Mouse (Mus musculus): ENCODE data around the gene Lrrc74a. TPM values are rescaled to one million over a fixed set of nuclear protein-coding genes. Genes with fewer than 3 reads are reported as not detected.

The Lrrc74a gene
- polyA plus RNA-seq, 2 experiments = not detected

GRCm38 (mm10) chr12:86797771-86798170 lies 63.6 kb downstream of the Lrrc74a start:
- H3K4me2 ChIP-seq (ENCODE audit: low read depth) = no peak overlapping the region
- H3K4me1 ChIP-seq (replicated peaks; ENCODE audit: control insufficient read depth in 2 of 2, insufficient read depth in 2 of 2, low read length in 1 of 2) = peaks cover 17 to 36% of the 10 kb centered on the region in 2 experiments
- no peaks in the 10 kb centered on the region for H3K36me3 ChIP-seq (replicated peaks; ENCODE audit: control insufficient read depth, insufficient read depth, low read depth)
- H3K9me3 ChIP-seq (ENCODE audit: control insufficient read depth, low read length) = no peaks in the 10 kb centered on the region
- no peak for TF ChIP-seq CTCF (IDR thresholded peaks at IDR 0.05; ENCODE audit: low read depth)
- no peak for TF ChIP-seq EP300 (IDR thresholded peaks at IDR 0.05; ENCODE audit: low read depth)
- no peak overlapping the region for H3K9ac ChIP-seq (replicated peaks)
- WGBS (ENCODE audit: insufficient replicate concordance) = 67% methylated on average over 4 of the region's 4 CpGs
- DNase-seq (ENCODE audit: low read depth in 3 of 3, low spot score in 3 of 3) (no peak), ATAC-seq (ENCODE audit: insufficient read depth) (no peak)
- no peak overlapping the region for H3K27ac ChIP-seq
- no peaks in the 10 kb centered on the region for H3K27me3 ChIP-seq (ENCODE audit: control insufficient read depth, insufficient read depth, low read length)
- no peak overlapping the region for H3K4me3 ChIP-seq (ENCODE audit: insufficient read depth in 1 of 2, low read depth in 2 of 2, low read length in 2 of 2)

GRCm38 (mm10) chr12:86798773-86799540 lies 64.8 kb downstream of the Lrrc74a start:
- no peak overlapping the region for H3K4me3 ChIP-seq (ENCODE audit: insufficient read depth in 1 of 2, low read depth in 2 of 2, low read length in 2 of 2)
- ATAC-seq (ENCODE audit: insufficient read depth) (no peak), DNase-seq (ENCODE audit: low read depth in 3 of 3, low spot score in 3 of 3) (no peak)
- no peaks in the 10 kb centered on the region for H3K9me3 ChIP-seq (ENCODE audit: control insufficient read depth, low read length)
- no peak overlapping the region for H3K4me2 ChIP-seq (ENCODE audit: low read depth)
- peaks cover 17 to 41% of the 10 kb centered on the region in 2 experiments for H3K4me1 ChIP-seq (replicated peaks; ENCODE audit: control insufficient read depth in 2 of 2, insufficient read depth in 2 of 2, low read length in 1 of 2)
- no peak overlapping the region for H3K27ac ChIP-seq
- 37% methylated on average over 14 of the region's 14 CpGs for WGBS (ENCODE audit: insufficient replicate concordance)
- no peak overlapping the region for H3K9ac ChIP-seq (replicated peaks)
- no peaks in the 10 kb centered on the region for H3K36me3 ChIP-seq (replicated peaks; ENCODE audit: control insufficient read depth, insufficient read depth, low read depth)
- TF ChIP-seq CTCF (IDR thresholded peaks at IDR 0.05; ENCODE audit: low read depth) (peak; percentile 96), EP300 (IDR thresholded peaks at IDR 0.05; ENCODE audit: low read depth) (no peak)
- no peaks in the 10 kb centered on the region for H3K27me3 ChIP-seq (ENCODE audit: control insufficient read depth, insufficient read depth, low read length)

GRCm38 (mm10) chr12:86799786-86800185 lies 65.6 kb downstream of the Lrrc74a start:
- 74% methylated on average over 7 of the region's 7 CpGs for WGBS (ENCODE audit: insufficient replicate concordance)
- Histone ChIP-seq H3K4me2 (ENCODE audit: low read depth) (no peak overlapping the region), H3K27me3 (ENCODE audit: control insufficient read depth, insufficient read depth, low read length) (no peaks in the 10 kb centered on the region; the same call in 1 of the 2 replicates), H3K4me3 (ENCODE audit: insufficient read depth in 1 of 2, low read depth in 2 of 2, low read length in 2 of 2) (no peak overlapping the region), H3K9me3 (ENCODE audit: control insufficient read depth, low read length) (no peaks in the 10 kb centered on the region), H3K9ac (replicated peaks) (no peak overlapping the region), H3K4me1 (replicated peaks; ENCODE audit: control insufficient read depth in 2 of 2, insufficient read depth in 2 of 2, low read length in 1 of 2) (peaks cover 17 to 41% of the 10 kb centered on the region in 2 experiments), H3K27ac (no peak overlapping the region), H3K36me3 (replicated peaks; ENCODE audit: control insufficient read depth, insufficient read depth, low read depth) (no peaks in the 10 kb centered on the region)
- no peak for DNase-seq (ENCODE audit: low read depth in 3 of 3, low spot score in 3 of 3)
- ATAC-seq (ENCODE audit: insufficient read depth) = no peak
- TF ChIP-seq CTCF (IDR thresholded peaks at IDR 0.05; ENCODE audit: low read depth) (no peak), EP300 (IDR thresholded peaks at IDR 0.05; ENCODE audit: low read depth) (no peak)

- TF ChIP-seq EP300 (IDR thresholded peaks at IDR 0.05; ENCODE audit: low read depth) = no peak
- TF ChIP-seq CTCF (IDR thresholded peaks at IDR 0.05; ENCODE audit: low read depth) = no peak
Observed at GRCm38 (mm10) chr12:86800336-86800735, 66.2 kb downstream of the Lrrc74a start.

GRCm38 (mm10) chr12:86800765-86801147 lies 66.6 kb downstream of the Lrrc74a start:
- Histone ChIP-seq H3K4me2 (ENCODE audit: low read depth) (peak overlapping the region; percentile 64), H3K36me3 (replicated peaks; ENCODE audit: control insufficient read depth, insufficient read depth, low read depth) (no peaks in the 10 kb centered on the region), H3K9ac (replicated peaks) (peak overlapping the region; percentile 20), H3K4me1 (replicated peaks; ENCODE audit: control insufficient read depth in 2 of 2, insufficient read depth in 2 of 2, low read length in 1 of 2) (peaks cover 15 to 36% of the 10 kb centered on the region in 2 experiments), H3K4me3 (ENCODE audit: insufficient read depth in 1 of 2, low read depth in 2 of 2, low read length in 2 of 2) (peak overlapping the region in 1 of 2 experiments; percentile 33; a peak in 1 of 4 replicates), H3K9me3 (ENCODE audit: control insufficient read depth, low read length) (no peaks in the 10 kb centered on the region), H3K27ac (peak overlapping the region; percentile 66), H3K27me3 (ENCODE audit: control insufficient read depth, insufficient read depth, low read length) (peaks cover under 1% of the 10 kb centered on the region; the same call in 1 of the 2 replicates)
- ATAC-seq (ENCODE audit: insufficient read depth) (peak; percentile 77), DNase-seq (ENCODE audit: low read depth in 3 of 3, low spot score in 3 of 3) (peak; percentile 56 to 78 (median 67))
- TF ChIP-seq CTCF (IDR thresholded peaks at IDR 0.05; ENCODE audit: low read depth) (no peak), EP300 (IDR thresholded peaks at IDR 0.05; ENCODE audit: low read depth) (peak; percentile 66)
- WGBS (ENCODE audit: insufficient replicate concordance) = 2% methylated on average over 7 of the region's 7 CpGs

More at GRCm38 (mm10) chr12:86800336-86800735, 66.2 kb downstream of the Lrrc74a start:
- no peaks in the 10 kb centered on the region; the same call in 1 of the 2 replicates for H3K27me3 ChIP-seq (ENCODE audit: control insufficient read depth, insufficient read depth, low read length)
- H3K4me2 ChIP-seq (ENCODE audit: low read depth) = peak overlapping the region; percentile 64
- DNase-seq (ENCODE audit: low read depth in 3 of 3, low spot score in 3 of 3) (no peak), ATAC-seq (ENCODE audit: insufficient read depth) (no peak)
- H3K4me1 ChIP-seq (replicated peaks; ENCODE audit: control insufficient read depth in 2 of 2, insufficient read depth in 2 of 2, low read length in 1 of 2) = peaks cover 17 to 40% of the 10 kb centered on the region in 2 experiments
- no peaks in the 10 kb centered on the region for H3K36me3 ChIP-seq (replicated peaks; ENCODE audit: control insufficient read depth, insufficient read depth, low read depth)
- H3K27ac ChIP-seq = peak overlapping the region; percentile 66
- peak overlapping the region; percentile 14; the same call in 1 of the 2 replicates for H3K9ac ChIP-seq (replicated peaks)
- 28% methylated on average over 4 of the region's 4 CpGs for WGBS (ENCODE audit: insufficient replicate concordance)
- H3K4me3 ChIP-seq (ENCODE audit: insufficient read depth in 1 of 2, low read depth in 2 of 2, low read length in 2 of 2) = no peak overlapping the region
- H3K9me3 ChIP-seq (ENCODE audit: control insufficient read depth, low read length) = no peaks in the 10 kb centered on the region
